Mouse (Mus musculus): ENCODE data around the gene Cntrl.

The Cntrl gene

GRCm38 (mm10) chr2:35109141-35109923, at the start of gene Cntrl:
Gene Cntrl, plus strand, starts transcription at chr2:35109492.
- peak; percentile 91 for DNase-seq (ENCODE audit: low spot score)

GRCm38 (mm10) chr2:35060256-35060655, 49.0 kb upstream of the Cntrl start:
- no peak for DNase-seq (ENCODE audit: low spot score)

- no peak for DNase-seq (ENCODE audit: low spot score)
Observed at GRCm38 (mm10) chr2:35060897-35061296, 48.4 kb upstream of the Cntrl start.

- no peak for DNase-seq (ENCODE audit: low spot score)
Observed at GRCm38 (mm10) chr2:35061338-35061737, 48.0 kb upstream of the Cntrl start, which contains the start of gene Hc. Gene Hc, minus strand, starts transcription at chr2:35061438.

GRCm38 (mm10) chr2:35063333-35064030, 45.8 kb upstream of the Cntrl start:
- no peak for DNase-seq (ENCODE audit: low spot score)

- DNase-seq (ENCODE audit: low spot score): no peak
Observed at GRCm38 (mm10) chr2:35066525-35067082, 42.7 kb upstream of the Cntrl start.

GRCm38 (mm10) chr2:35067117-35067516, 42.2 kb upstream of the Cntrl start:
- DNase-seq (ENCODE audit: low spot score): no peak

- DNase-seq (ENCODE audit: low spot score): no peak
Observed at GRCm38 (mm10) chr2:35069124-35069523, 40.2 kb upstream of the Cntrl start.

- DNase-seq (ENCODE audit: low spot score): no peak
Observed at GRCm38 (mm10) chr2:35070275-35070674, 39.0 kb upstream of the Cntrl start.

- no peak for DNase-seq (ENCODE audit: low spot score)
Observed at GRCm38 (mm10) chr2:35072547-35072946, 36.7 kb upstream of the Cntrl start.

- no peak for DNase-seq (ENCODE audit: low spot score)
Observed at GRCm38 (mm10) chr2:35074328-35074727, 35.0 kb upstream of the Cntrl start.

- no peak for DNase-seq (ENCODE audit: low spot score)
Observed at GRCm38 (mm10) chr2:35079166-35079565, 30.1 kb upstream of the Cntrl start.

GRCm38 (mm10) chr2:35087418-35087817, 21.9 kb upstream of the Cntrl start:
- DNase-seq (ENCODE audit: low spot score): no peak

GRCm38 (mm10) chr2:35100529-35100928, 8.8 kb upstream of the Cntrl start:
- DNase-seq (ENCODE audit: low spot score): no peak

- no peak for DNase-seq (ENCODE audit: low spot score)
Observed at GRCm38 (mm10) chr2:35101443-35101842, 7.8 kb upstream of the Cntrl start, which contains the start of gene AI182371. Gene AI182371, minus strand, starts transcription at chr2:35101543.

GRCm38 (mm10) chr2:35102777-35103176, 6.5 kb upstream of the Cntrl start:
- DNase-seq (ENCODE audit: low spot score): no peak

- no peak for DNase-seq (ENCODE audit: low spot score)
Observed at GRCm38 (mm10) chr2:35103558-35103957, 5.7 kb upstream of the Cntrl start.

- no peak for DNase-seq (ENCODE audit: low spot score)
Observed at GRCm38 (mm10) chr2:35104843-35105242, 4.4 kb upstream of the Cntrl start.

- peak; percentile 52 for DNase-seq (ENCODE audit: low spot score)
Observed at GRCm38 (mm10) chr2:35107984-35108635, 1.2 kb upstream of the Cntrl start.

GRCm38 (mm10) chr2:35108712-35109111, 580 bp upstream of the Cntrl start:
- DNase-seq (ENCODE audit: low spot score): peak; percentile 62

- peak; percentile 43 for DNase-seq (ENCODE audit: low spot score)
Observed at GRCm38 (mm10) chr2:35109924-35110304, 622 bp downstream of the Cntrl start.

- no peak for DNase-seq (ENCODE audit: low spot score)
Observed at GRCm38 (mm10) chr2:35110521-35110920, 1.2 kb downstream of the Cntrl start.

Measured in T-cell, adult 2 months (primary cell).